Mouse (Mus musculus) neural tube, embryonic 11.5 days (tissue): ENCODE measurements around the gene Map2k2. TPM values are rescaled to one million over a fixed set of nuclear protein-coding genes. Genes with fewer than 3 reads are reported as not detected.
A peak's percentile ranks its signal among the peaks of the same experiment; 100 is the strongest.

ENCODE experiments used
- ATAC-seq: fragments of 200-750 bp; cut with Nextera tagmentation; 2 replicates; pipeline ENCODE4 v1.8.0; 2017; ENCODE audit warnings: moderate number of reproducible peaks, mild to moderate bottlenecking, moderate TSS enrichment, moderate library complexity; ENCODE audit not compliant: insufficient read depth, low FRiP score, low TSS enrichment
- DNase-seq: peaks from one replicate; pipeline ENCODE4 v3.0.0-alpha.2; 2015; ENCODE audit warnings: low spot score
- H3K27ac ChIP-seq: fragments of 300-500 bp; sonication (generic); 2 replicates; pipeline ENCODE4 v1.5.1; 2014; ENCODE audit warnings: low read depth, mild to moderate bottlenecking, low read length
- H3K27me3 ChIP-seq: fragments of 300-500 bp; sonication (generic); 2 replicates; pipeline ENCODE4 v1.6.1; 2014; ENCODE audit warnings: mild to moderate bottlenecking, low read length, mixed read lengths; ENCODE audit not compliant: control insufficient read depth, insufficient read depth
- H3K36me3 ChIP-seq: fragments of 300-500 bp; sonication (generic); 2 replicates; pipeline ENCODE4 v1.6.1; 2014; ENCODE audit warnings: mild to moderate bottlenecking, low read length, moderate library complexity, mixed read lengths; ENCODE audit not compliant: control insufficient read depth, insufficient read depth
- H3K4me1 ChIP-seq: fragments of 300-500 bp; sonication (generic); 2 replicates; pipeline ENCODE4 v1.6.1; 2014; ENCODE audit warnings: low read length, mixed read lengths; ENCODE audit not compliant: control insufficient read depth, insufficient read depth
- H3K4me2 ChIP-seq: fragments of 300-500 bp; sonication (generic); 2 replicates; pipeline ENCODE4 v1.6.1; 2014; ENCODE audit warnings: low read depth, mild to moderate bottlenecking, moderate library complexity
- H3K4me3 ChIP-seq: fragments of 300-500 bp; sonication (generic); 2 replicates; pipeline ENCODE4 v1.5.1; 2014; ENCODE audit warnings: low read depth, low read length
- H3K9ac ChIP-seq: fragments of 300-500 bp; sonication (generic); 2 replicates; pipeline ENCODE4 v1.6.1; 2014; ENCODE audit warnings: mild to moderate bottlenecking, low read length
- H3K9me3 ChIP-seq: fragments of 300-500 bp; sonication (generic); 2 replicates; pipeline ENCODE4 v1.6.1; 2016; ENCODE audit warnings: low read length; ENCODE audit not compliant: control insufficient read depth
- WGBS: fragments of 180-500 bp; shearing (Covaris S2); extraction: QIAGEN DNeasy Blood & Tissue Kit; methylation state at CpG from one replicate; pipeline ENCODE4 v1.1.7; 2014; 5-methylcytosine and 5-hydroxymethylcytosine counted together
- polyA plus RNA-seq: library from polyadenylated mRNA; unstranded; fragments of >200 nt; fragmentation: Nextera tagmentation; extraction: Ambion mirVana; gene quantifications from 2 replicates; pipeline ENCODE4 v1.2.1, GENCODE M21; 2014

Gene Map2k2
- polyA plus RNA-seq, 1 experiment from 2014 or later: 240 TPM

DNA sequence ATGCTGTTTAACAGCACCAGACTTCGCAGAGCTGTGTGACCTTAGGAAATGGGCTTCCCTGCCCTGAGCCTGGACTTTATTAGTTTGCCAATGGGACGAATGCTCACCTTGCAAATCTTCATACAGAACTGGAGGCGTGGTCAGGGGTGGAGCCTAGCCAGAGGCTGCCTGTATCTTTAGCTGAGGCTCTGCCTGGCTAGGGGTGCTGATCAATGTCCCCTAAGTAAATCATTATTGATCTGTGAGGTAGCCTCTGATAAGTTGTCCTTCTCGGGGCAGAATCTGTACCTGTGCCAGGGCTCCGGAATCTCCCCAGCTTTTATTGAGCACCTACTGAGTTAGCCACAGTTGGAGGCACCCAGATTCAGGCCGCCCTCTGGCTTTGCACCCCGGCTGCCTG lies 15.1 kb upstream of the Map2k2 start:
- ATAC-seq (no peak), DNase-seq (no peak)
- Histone ChIP-seq H3K27ac (no peak overlapping the region), H3K36me3 (no peaks in the 10 kb centered on the region), H3K4me3 (no peak overlapping the region), H3K4me1 (no peaks in the 10 kb centered on the region; the same call in 1 of the 2 replicates), H3K4me2 (no peak overlapping the region), H3K27me3 (no peaks in the 10 kb centered on the region), H3K9ac (no peak overlapping the region), H3K9me3 (no peaks in the 10 kb centered on the region)
- 75% methylated on average over 7 of the region's 7 CpGs for WGBS

DNA sequence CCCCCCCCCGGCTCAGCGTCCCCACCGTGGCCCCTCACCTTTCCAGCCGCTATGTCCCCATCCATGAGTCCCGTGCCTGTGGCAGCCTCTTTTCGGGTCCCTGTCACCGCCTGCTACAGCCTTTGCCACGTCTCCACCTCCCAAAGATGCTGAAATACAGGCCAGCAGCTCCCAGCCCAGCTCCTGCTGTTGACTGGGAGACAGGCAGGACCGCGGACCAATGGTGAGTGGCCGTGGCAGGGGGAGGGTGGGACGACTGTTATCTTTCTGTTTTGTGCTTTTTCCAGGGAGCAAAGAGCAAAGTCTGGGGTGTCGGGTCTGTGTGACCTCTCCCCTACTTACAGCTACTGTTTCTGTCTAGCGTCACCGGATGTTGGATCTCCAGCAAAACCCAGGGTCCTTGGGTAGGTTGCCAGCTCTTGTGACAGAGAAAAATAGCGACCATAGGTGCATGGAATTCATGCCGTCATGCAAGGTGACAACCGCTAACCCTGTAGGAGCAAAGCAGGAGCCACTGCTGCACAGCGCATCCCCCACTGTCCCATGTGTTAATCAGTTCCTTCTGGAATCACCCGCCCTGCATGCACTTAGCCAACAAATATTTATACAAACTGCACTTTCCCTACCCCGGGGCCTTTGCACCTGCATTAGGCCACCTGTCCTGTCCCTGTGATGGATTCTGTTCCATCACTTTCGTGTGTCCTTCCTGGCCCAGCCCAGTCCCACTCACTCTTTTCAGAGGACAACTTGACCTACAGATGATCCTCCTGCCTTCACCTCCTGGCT lies 13.1 kb upstream of the Map2k2 start:
- no peak for DNase-seq
- Histone ChIP-seq H3K9me3 (no peaks in the 10 kb centered on the region), H3K36me3 (no peaks in the 10 kb centered on the region), H3K4me1 (no peaks in the 10 kb centered on the region; the same call in 1 of the 2 replicates), H3K4me3 (no peak overlapping the region), H3K27ac (no peak overlapping the region), H3K27me3 (no peaks in the 10 kb centered on the region), H3K9ac (no peak overlapping the region), H3K4me2 (no peak overlapping the region)
- ATAC-seq: no peak
- 61% methylated on average over 22 of the region's 22 CpGs for WGBS

- 62% methylated on average over 9 of the region's 9 CpGs for WGBS
- Histone ChIP-seq H3K4me1 (no peaks in the 10 kb centered on the region), H3K27ac (no peak overlapping the region), H3K27me3 (no peaks in the 10 kb centered on the region), H3K36me3 (no peaks in the 10 kb centered on the region), H3K4me3 (no peak overlapping the region), H3K9ac (no peak overlapping the region), H3K4me2 (no peak overlapping the region), H3K9me3 (no peaks in the 10 kb centered on the region)
- ATAC-seq (no peak), DNase-seq (no peak)
Measured at GRCm38 (mm10) chr10:81094931-81095678, 10.6 kb upstream of the Map2k2 start.

DNA sequence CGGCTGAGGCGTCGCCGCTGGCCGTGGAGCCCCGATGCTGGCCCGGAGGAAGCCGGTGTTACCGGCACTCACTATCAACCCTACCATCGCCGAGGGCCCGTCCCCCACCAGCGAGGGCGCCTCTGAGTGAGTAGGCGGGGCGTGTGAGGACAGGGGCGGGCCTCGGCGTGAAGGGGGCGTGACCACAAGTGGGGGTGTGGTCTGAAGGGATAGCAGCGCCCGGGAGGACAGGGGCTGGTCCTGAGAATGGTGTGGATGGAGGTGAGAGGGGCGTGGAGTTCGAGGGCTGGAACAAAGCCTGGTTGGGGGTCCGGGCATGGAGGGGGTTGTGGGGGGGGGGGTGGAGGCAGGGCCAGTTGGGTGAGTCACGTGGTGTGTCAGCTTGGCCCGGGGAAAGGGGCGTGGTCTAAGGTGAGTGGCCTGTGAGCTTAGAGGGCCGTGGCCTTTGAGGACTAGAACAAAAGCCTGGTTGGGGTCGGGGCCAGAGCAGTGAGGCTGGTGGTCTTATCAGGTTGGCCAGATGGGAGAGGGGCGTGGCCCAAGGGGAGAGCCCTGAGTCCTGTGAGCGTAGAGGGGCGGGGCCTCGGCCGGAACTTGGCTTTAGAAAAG lies 502 bp downstream of the Map2k2 start:
- Histone ChIP-seq H3K4me1 (peaks cover 5% of the 10 kb centered on the region), H3K4me3 (peak overlapping the region; percentile 87), H3K36me3 (peaks cover 11% of the 10 kb centered on the region), H3K27me3 (no peaks in the 10 kb centered on the region), H3K4me2 (peak overlapping the region; percentile 67), H3K9me3 (no peaks in the 10 kb centered on the region), H3K9ac (peak overlapping the region; percentile 96), H3K27ac (peak overlapping the region; percentile 99)
- DNase-seq (peak; percentile 90), ATAC-seq (peak; percentile 91)
- WGBS: under 1% methylated on average over 32 of the region's 35 CpGs

DNA sequence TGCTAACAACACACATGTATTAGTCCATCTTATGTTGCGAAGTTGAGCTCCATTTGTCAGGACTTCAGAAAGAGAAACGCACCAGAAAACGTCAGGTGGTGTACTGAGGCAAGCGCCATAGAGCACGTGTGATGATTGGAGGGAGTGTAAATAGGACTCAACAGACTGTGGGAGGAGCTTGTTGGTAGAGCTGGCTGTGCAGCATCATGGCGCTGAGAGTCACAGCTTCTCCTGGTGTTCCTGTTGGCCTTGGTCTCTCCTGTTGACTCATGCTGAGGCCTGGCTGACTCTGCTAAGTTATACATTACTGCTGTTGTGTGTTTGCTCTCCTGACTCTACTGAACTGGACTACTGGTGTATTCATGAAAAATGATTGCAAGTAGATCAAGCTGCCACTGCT lies 7.2 kb downstream of the Map2k2 start:
- H3K27me3 ChIP-seq: no peaks in the 10 kb centered on the region
- no peak for ATAC-seq
- WGBS: 99% methylated on average over 6 of the region's 6 CpGs
- no peak overlapping the region for H3K27ac ChIP-seq
- H3K4me2 ChIP-seq: no peak overlapping the region
- no peak for DNase-seq
- no peak overlapping the region for H3K4me3 ChIP-seq
- H3K36me3 ChIP-seq: peaks cover 41% of the 10 kb centered on the region
- H3K9ac ChIP-seq: no peak overlapping the region
- H3K4me1 ChIP-seq: no peaks in the 10 kb centered on the region
- H3K9me3 ChIP-seq: no peaks in the 10 kb centered on the region

DNA sequence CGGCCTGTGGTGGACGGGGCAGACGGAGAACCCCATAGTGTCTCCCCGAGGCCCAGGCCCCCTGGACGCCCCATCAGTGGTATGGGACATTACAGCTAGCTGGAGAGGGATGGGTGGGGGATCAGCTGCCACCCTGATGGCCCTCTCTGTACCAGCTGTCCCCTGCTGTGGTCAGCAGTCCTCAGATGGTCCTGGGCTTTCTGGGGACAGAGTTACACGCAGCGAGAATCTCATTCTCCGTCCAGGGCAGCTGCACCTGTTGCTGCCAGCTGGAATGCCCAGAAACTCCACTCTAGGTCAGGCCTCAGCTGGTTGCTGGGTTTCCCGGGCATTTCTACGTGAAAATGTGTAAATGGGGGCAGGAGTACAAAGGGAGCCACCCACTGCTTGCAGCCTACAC lies 13.9 kb downstream of the Map2k2 start:
- no peak overlapping the region for H3K4me3 ChIP-seq
- H3K9ac ChIP-seq: no peak overlapping the region
- DNase-seq (no peak), ATAC-seq (no peak)
- 98% methylated on average over 10 of the region's 10 CpGs for WGBS
- H3K27ac ChIP-seq: no peak overlapping the region
- no peak overlapping the region for H3K4me2 ChIP-seq
- no peaks in the 10 kb centered on the region for H3K9me3 ChIP-seq
- no peaks in the 10 kb centered on the region for H3K4me1 ChIP-seq
- H3K36me3 ChIP-seq: peaks cover 50% of the 10 kb centered on the region
- no peaks in the 10 kb centered on the region for H3K27me3 ChIP-seq

DNA sequence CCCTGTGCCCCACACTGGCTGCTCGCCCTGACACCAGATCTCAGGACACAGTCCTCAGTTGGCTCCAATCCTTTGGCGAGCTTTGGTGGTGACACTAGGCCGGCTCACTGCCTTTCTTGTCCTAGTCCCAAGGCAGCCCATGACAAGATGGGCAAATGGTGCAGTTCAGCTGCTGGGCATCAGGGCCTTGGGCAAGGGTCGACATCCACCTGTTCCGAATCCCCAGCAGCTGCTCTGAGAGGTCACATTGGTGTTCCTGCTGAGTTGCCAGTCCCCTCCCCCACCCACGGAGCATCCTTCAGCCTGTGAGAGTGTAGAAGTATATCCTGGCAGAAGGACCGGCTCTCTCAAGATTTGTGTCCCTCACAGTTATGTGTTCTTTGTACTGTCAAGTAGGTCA lies 14.9 kb downstream of the Map2k2 start:
- DNase-seq (no peak), ATAC-seq (no peak)
- Histone ChIP-seq H3K36me3 (peaks cover 41% of the 10 kb centered on the region), H3K4me2 (no peak overlapping the region), H3K4me1 (no peaks in the 10 kb centered on the region), H3K27me3 (no peaks in the 10 kb centered on the region), H3K4me3 (no peak overlapping the region), H3K9me3 (no peaks in the 10 kb centered on the region), H3K9ac (no peak overlapping the region), H3K27ac (no peak overlapping the region)
- WGBS: 84% methylated on average over 7 of the region's 7 CpGs

GRCm38 (mm10) chr10:81122889-81123288 lies 17.2 kb downstream of the Map2k2 start:
- H3K36me3 ChIP-seq: peaks cover 33% of the 10 kb centered on the region

More at GRCm38 (mm10) chr10:81122889-81123288, 17.2 kb downstream of the Map2k2 start:
- H3K4me3 ChIP-seq: no peak overlapping the region
- DNase-seq (no peak), ATAC-seq (no peak)
- H3K4me1 ChIP-seq: no peaks in the 10 kb centered on the region
- H3K9ac ChIP-seq: no peak overlapping the region
- WGBS: 89% methylated on average over 2 of the region's 2 CpGs
- no peak overlapping the region for H3K27ac ChIP-seq
- no peak overlapping the region for H3K4me2 ChIP-seq
- no peaks in the 10 kb centered on the region for H3K27me3 ChIP-seq
- no peaks in the 10 kb centered on the region for H3K9me3 ChIP-seq
